Mouse (Mus musculus): Measurements from ENCODE around the gene Myadml2. TPM values are rescaled to one million over a fixed set of nuclear protein-coding genes. Genes with fewer than 3 reads are reported as not detected.

Gene Myadml2
- polyA plus RNA-seq, 1 experiment: 4.6 TPM

GRCm38 (mm10) chr11:120627468-120628300 is 20.3 kb downstream of the Myadml2 start:
- peaks cover 17% of the 10 kb centered on the region for H3K36me3 ChIP-seq (ENCODE audit: control insufficient read depth, insufficient read depth)
- peaks cover 76% of the 10 kb centered on the region for H3K79me2 ChIP-seq (ENCODE audit: control insufficient read depth, insufficient read depth)
- TF ChIP-seq CEBPB (IDR thresholded peaks at IDR 0.05; ENCODE audit: insufficient read depth, poor library complexity, severe bottlenecking) (no peak), TCF12 (IDR thresholded peaks at IDR 0.05; ENCODE audit: insufficient read depth, poor library complexity, severe bottlenecking) (no peak)
- H3K27me3 ChIP-seq (ENCODE audit: control insufficient read depth, insufficient read depth, insufficient read length): no peaks in the 10 kb centered on the region
- H3K4me2 ChIP-seq (ENCODE audit: low read depth): no peak overlapping the region
- H3ac ChIP-seq (ENCODE audit: control insufficient read depth, insufficient read length): no peak overlapping the region
- no peak overlapping the region for H3K4me3 ChIP-seq

GRCm38 (mm10) chr11:120626785-120627467 is 21.0 kb downstream of the Myadml2 start:
- no peak overlapping the region for H3ac ChIP-seq (ENCODE audit: control insufficient read depth, insufficient read length)
- TF ChIP-seq USF1 (IDR thresholded peaks at IDR 0.05; ENCODE audit: low read depth): no peak
- TF ChIP-seq CEBPB (IDR thresholded peaks at IDR 0.05; ENCODE audit: insufficient read depth, poor library complexity, severe bottlenecking): no peak
- TF ChIP-seq SRF (IDR thresholded peaks at IDR 0.05; ENCODE audit: control insufficient read depth, insufficient read length, low read depth): no peak
- no peak for TF ChIP-seq POLR2AphosphoS2 (IDR thresholded peaks at IDR 0.05; ENCODE audit: insufficient read length, low read depth)
- no peak for TF ChIP-seq TCF3 (IDR thresholded peaks at IDR 0.05; ENCODE audit: insufficient read length, low read depth)
- TF ChIP-seq E2F4 (IDR thresholded peaks at IDR 0.05; ENCODE audit: insufficient read depth): no peak
- no peak for TF ChIP-seq REST (IDR thresholded peaks at IDR 0.05; ENCODE audit: insufficient read depth, insufficient read length)
- TF ChIP-seq POLR2A (IDR thresholded peaks at IDR 0.05; ENCODE audit: insufficient read length, low read depth): no peak
- peaks cover 17% of the 10 kb centered on the region for H3K36me3 ChIP-seq (ENCODE audit: control insufficient read depth, insufficient read depth)
- no peak overlapping the region for H3K4me2 ChIP-seq (ENCODE audit: low read depth)
- H3K4me3 ChIP-seq: no peak overlapping the region
- H3K79me2 ChIP-seq (ENCODE audit: control insufficient read depth, insufficient read depth): peaks cover 69% of the 10 kb centered on the region
- H3K27me3 ChIP-seq (ENCODE audit: control insufficient read depth, insufficient read depth, insufficient read length): no peaks in the 10 kb centered on the region

GRCm38 (mm10) chr11:120625152-120625775 is 22.7 kb downstream of the Myadml2 start, which contains the start of gene Sirt7:
Sirt7 (minus strand) TSS chr11:120625240.
- H3K36me3 ChIP-seq (ENCODE audit: control insufficient read depth, insufficient read depth): peaks cover 21% of the 10 kb centered on the region
- peak within 1 kb of the TSS; percentile 41 for H3K4me3 ChIP-seq
- no peak for TF ChIP-seq SRF (IDR thresholded peaks at IDR 0.05; ENCODE audit: control insufficient read depth, insufficient read length, low read depth)
- TF ChIP-seq TCF3 (IDR thresholded peaks at IDR 0.05; ENCODE audit: insufficient read length, low read depth): no peak
- TF ChIP-seq POLR2AphosphoS2 (IDR thresholded peaks at IDR 0.05; ENCODE audit: insufficient read length, low read depth): peak; percentile 83
- no peak for TF ChIP-seq REST (IDR thresholded peaks at IDR 0.05; ENCODE audit: insufficient read depth, insufficient read length)

GRCm38 (mm10) chr11:120624680-120625111 is 23.3 kb downstream of the Myadml2 start:
- Histone ChIP-seq H3K79me2 (ENCODE audit: control insufficient read depth, insufficient read depth) (peaks cover 46% of the 10 kb centered on the region), H3K36me3 (ENCODE audit: control insufficient read depth, insufficient read depth) (peaks cover 27% of the 10 kb centered on the region), H3K27me3 (ENCODE audit: control insufficient read depth, insufficient read depth, insufficient read length) (no peaks in the 10 kb centered on the region), H3K4me3 (peak overlapping the region; percentile 41), H3K4me2 (ENCODE audit: low read depth) (peak overlapping the region; percentile 95), H3ac (ENCODE audit: control insufficient read depth, insufficient read length) (peak overlapping the region; percentile 29)
- TF ChIP-seq MYOD1 (IDR thresholded peaks at IDR 0.05; ENCODE audit: control insufficient read depth in 1 of 3, insufficient read length in 2 of 3, low read depth in 2 of 3) (no peak), TCF3 (IDR thresholded peaks at IDR 0.05; ENCODE audit: insufficient read length, low read depth) (no peak), USF1 (IDR thresholded peaks at IDR 0.05; ENCODE audit: low read depth) (no peak), POLR2AphosphoS2 (IDR thresholded peaks at IDR 0.05; ENCODE audit: insufficient read length, low read depth) (peak; percentile 95), POLR2A (IDR thresholded peaks at IDR 0.05; ENCODE audit: insufficient read length, low read depth) (peak; percentile 69), TCF12 (IDR thresholded peaks at IDR 0.05; ENCODE audit: insufficient read depth, poor library complexity, severe bottlenecking) (no peak), SRF (IDR thresholded peaks at IDR 0.05; ENCODE audit: control insufficient read depth, insufficient read length, low read depth) (no peak), MYOG (IDR thresholded peaks at IDR 0.05; ENCODE audit: control insufficient read depth in 1 of 3, insufficient read depth in 1 of 3, insufficient read length in 2 of 3, low read depth in 2 of 3) (no peak), E2F4 (IDR thresholded peaks at IDR 0.05; ENCODE audit: insufficient read depth) (no peak), CEBPB (IDR thresholded peaks at IDR 0.05; ENCODE audit: insufficient read depth, poor library complexity, severe bottlenecking) (no peak)

More at GRCm38 (mm10) chr11:120625152-120625775, 22.7 kb downstream of the Myadml2 start, which contains the start of gene Sirt7:
- H3ac ChIP-seq (ENCODE audit: control insufficient read depth, insufficient read length): peak within 1 kb of the TSS; percentile 29
- peaks cover 52% of the 10 kb centered on the region for H3K79me2 ChIP-seq (ENCODE audit: control insufficient read depth, insufficient read depth)
- H3K4me2 ChIP-seq (ENCODE audit: low read depth): peak within 1 kb of the TSS; percentile 95
- H3K27me3 ChIP-seq (ENCODE audit: control insufficient read depth, insufficient read depth, insufficient read length): no peaks in the 10 kb centered on the region
